Mouse (Mus musculus) MEL (cell line): ENCODE results near the gene Slc51b.

ENCODE experiments used
- CHD2 ChIP-seq: IDR thresholded peaks from 2 replicates; pipeline ENCODE4 v1.6.1; 2011; ENCODE audit warnings: low read length, improper control_type of control experiment
- CTCF ChIP-seq, 3 experiments: IDR thresholded peaks in 2 of 3; conservative IDR thresholded peaks in 1 of 3; 2 replicates each; pipeline ENCODE4 v1.5.1; 2011 to 2012; ENCODE audit warnings: low read length in 3 of 3, low read depth in 2 of 3, mild to moderate bottlenecking in 2 of 3, improper control_type of control experiment in 1 of 3, inconsistent platforms in 1 of 3, mixed read lengths in 1 of 3, moderate library complexity in 1 of 3; ENCODE audit not compliant: control insufficient read depth in 1 of 3, insufficient read depth in 1 of 3, poor library complexity in 1 of 3, severe bottlenecking in 1 of 3
- EP300 ChIP-seq, 2 experiments: IDR thresholded peaks; 2 replicates each; pipeline ENCODE4 v1.6.1; 2011; ENCODE audit warnings: improper control_type of control experiment in 2 of 2, low read length in 2 of 2, low read depth in 1 of 2, mild to moderate bottlenecking in 1 of 2
- GATA1 ChIP-seq: IDR thresholded peaks from 2 replicates; pipeline ENCODE4 v1.6.1; 2011; ENCODE audit warnings: low read depth, low read length, improper control_type of control experiment
- KAT2A ChIP-seq: conservative IDR thresholded peaks from 2 replicates; pipeline ENCODE4 v1.6.1; 2012; ENCODE audit warnings: low read depth, low read length, improper control_type of control experiment, inconsistent platforms
- NRF1 ChIP-seq: IDR thresholded peaks from 2 replicates; pipeline ENCODE4 v1.6.1; 2014; ENCODE audit warnings: low read depth, mild to moderate bottlenecking, inconsistent platforms, low read length, improper control_type of control experiment, moderate library complexity; ENCODE audit not compliant: poor library complexity, insufficient read depth, severe bottlenecking
- POLR2A ChIP-seq, 2 experiments: IDR thresholded peaks; 2 replicates each; pipeline ENCODE4 v1.6.1; 2011 to 2012; ENCODE audit warnings: low read length in 2 of 2, mild to moderate bottlenecking in 2 of 2, control low read depth in 1 of 2, improper control_type of control experiment in 1 of 2, low read depth in 1 of 2, moderate library complexity in 1 of 2; ENCODE audit not compliant: control insufficient read depth in 1 of 2, insufficient read depth in 1 of 2, poor library complexity in 1 of 2
- POLR2AphosphoS5 ChIP-seq: IDR thresholded peaks from 2 replicates; pipeline ENCODE4 v1.6.1; 2012; ENCODE audit warnings: low read depth, borderline replicate concordance, mild to moderate bottlenecking, inconsistent platforms, low read length, moderate library complexity, mixed read lengths
- UBTF ChIP-seq: IDR thresholded peaks from 2 replicates; pipeline ENCODE4 v1.6.1; 2012; ENCODE audit warnings: low read depth, mild to moderate bottlenecking, inconsistent platforms, low read length, improper control_type of control experiment, moderate library complexity, borderline replicate concordance; ENCODE audit not compliant: insufficient read depth
- USF1 ChIP-seq: IDR thresholded peaks from 2 replicates; pipeline ENCODE4 v1.6.1; 2014; ENCODE audit warnings: low read depth, mild to moderate bottlenecking, inconsistent platforms, low read length, improper control_type of control experiment, moderate library complexity
- USF2 ChIP-seq, 2 experiments: IDR thresholded peaks; 2 replicates each; pipeline ENCODE4 v1.6.1; 2011 to 2012; ENCODE audit warnings: improper control_type of control experiment in 2 of 2, low read length in 2 of 2, borderline replicate concordance in 1 of 2, inconsistent platforms in 1 of 2, low read depth in 1 of 2, mild to moderate bottlenecking in 1 of 2; ENCODE audit not compliant: insufficient read depth in 1 of 2
- ZNF384 ChIP-seq: IDR thresholded peaks from 2 replicates; pipeline ENCODE4 v1.6.1; 2012; ENCODE audit warnings: low read depth, mild to moderate bottlenecking, inconsistent platforms, low read length, improper control_type of control experiment

- no peak for TF ChIP-seq POLR2A (IDR thresholded peaks at IDR 0.05; ENCODE audit: control insufficient read depth in 1 of 2, insufficient read depth in 1 of 2, low read depth in 1 of 2, low read length in 2 of 2, poor library complexity in 1 of 2)
- no peak for TF ChIP-seq UBTF
- TF ChIP-seq EP300 (IDR thresholded peaks at IDR 0.05; ENCODE audit: low read depth in 1 of 2, low read length in 2 of 2): no peak
- TF ChIP-seq NRF1: no peak
- no peak for TF ChIP-seq USF1
- no peak for TF ChIP-seq CTCF (IDR thresholded peaks at IDR 0.05 in 2 of 3, conservative IDR thresholded peaks at IDR 0.05 in 1 of 3; ENCODE audit: control insufficient read depth in 1 of 3, insufficient read depth in 1 of 3, low read depth in 2 of 3, low read length in 3 of 3, poor library complexity in 1 of 3, severe bottlenecking in 1 of 3)
- no peak for TF ChIP-seq KAT2A
- TF ChIP-seq CHD2: no peak
- no peak for TF ChIP-seq GATA1
- no peak for TF ChIP-seq USF2 (IDR thresholded peaks at IDR 0.05; ENCODE audit: borderline replicate concordance in 1 of 2, insufficient read depth in 1 of 2, low read depth in 1 of 2, low read length in 2 of 2)
- TF ChIP-seq POLR2AphosphoS5: no peak
- no peak for TF ChIP-seq ZNF384
These were observed 40.0 kb downstream of the Slc51b start for GRCm38 (mm10) chr9:65382751-65383097.
